Mouse (Mus musculus): ENCODE measurements at regions not wholly inside any gene's neighbourhood (a gene's known extent, or its start where the extent isn't known, plus 50 kb on each side); places are given as distances from the start of the nearest gene placed in this dataset.

- DNase-seq (ENCODE audit: low spot score in 2 of 2) = no peak
Observed at GRCm38 (mm10) chr12:27143310-27143709, 199.1 kb downstream of the Sox11 start.

GRCm38 (mm10) chr12:27140335-27140702, 202.1 kb downstream of the Sox11 start:
- no peak for DNase-seq (ENCODE audit: low spot score in 2 of 2)

- no peak for DNase-seq (ENCODE audit: low spot score in 2 of 2)
Observed at GRCm38 (mm10) chr12:27139683-27140334, 202.6 kb downstream of the Sox11 start.

- no peak for DNase-seq (ENCODE audit: low spot score in 2 of 2)
Observed at GRCm38 (mm10) chr12:27138663-27139633, 203.4 kb downstream of the Sox11 start.

- DNase-seq (ENCODE audit: low spot score in 2 of 2) = no peak
Observed at GRCm38 (mm10) chr12:27135997-27136559, 206.3 kb downstream of the Sox11 start.

GRCm38 (mm10) chr12:27130544-27130943, 211.8 kb downstream of the Sox11 start:
- no peak for DNase-seq (ENCODE audit: low spot score in 2 of 2)

- no peak for DNase-seq (ENCODE audit: low spot score in 2 of 2)
Observed at GRCm38 (mm10) chr12:27127054-27127605, 215.2 kb downstream of the Sox11 start.

- DNase-seq (ENCODE audit: low spot score in 2 of 2) = no peak
Observed at GRCm38 (mm10) chr12:27118581-27118980, 223.8 kb downstream of the Sox11 start.

- no peak for DNase-seq (ENCODE audit: low spot score in 2 of 2)
Observed at GRCm38 (mm10) chr12:27115392-27115791, 227.0 kb downstream of the Sox11 start.

- DNase-seq (ENCODE audit: low spot score in 2 of 2) = no peak
Observed at GRCm38 (mm10) chr12:27104925-27105571, 237.3 kb downstream of the Sox11 start.

- DNase-seq (ENCODE audit: low spot score in 2 of 2) = no peak
Observed at GRCm38 (mm10) chr12:27102996-27103395, 239.4 kb downstream of the Sox11 start.

GRCm38 (mm10) chr12:27089206-27089605, 253.2 kb downstream of the Sox11 start:
- no peak for DNase-seq (ENCODE audit: low spot score in 2 of 2)

- no peak for DNase-seq (ENCODE audit: low spot score in 2 of 2)
Observed at GRCm38 (mm10) chr12:27085890-27086289, 256.5 kb downstream of the Sox11 start.

GRCm38 (mm10) chr12:27083645-27084550, 258.5 kb downstream of the Sox11 start:
- no peak for DNase-seq (ENCODE audit: low spot score in 2 of 2)

- no peak for DNase-seq (ENCODE audit: low spot score in 2 of 2)
Observed at GRCm38 (mm10) chr12:27083089-27083488, 259.3 kb downstream of the Sox11 start.

- no peak for DNase-seq (ENCODE audit: low spot score in 2 of 2)
Observed at GRCm38 (mm10) chr12:27082624-27083023, 259.8 kb downstream of the Sox11 start.

GRCm38 (mm10) chr12:27076107-27076738, 266.2 kb downstream of the Sox11 start:
- DNase-seq (ENCODE audit: low spot score in 2 of 2) = no peak

- no peak for DNase-seq (ENCODE audit: low spot score in 2 of 2)
Observed at GRCm38 (mm10) chr12:27065011-27065517, 277.3 kb downstream of the Sox11 start.

GRCm38 (mm10) chr12:27063518-27063917, 278.9 kb downstream of the Sox11 start:
- no peak for DNase-seq (ENCODE audit: low spot score in 2 of 2)
